Mouse (Mus musculus): ENCODE results near the gene Rasef. TPM values are rescaled to one million over a fixed set of nuclear protein-coding genes. Genes with fewer than 3 reads are reported as not detected.

Gene Rasef
- polyA plus RNA-seq (2014; fragmentation: Nextera tagmentation; extraction: Ambion mirVana) = 2.0 and 3.8 TPM in 2 replicates

- WGBS = 5% methylated on average over 62 of the region's 87 CpGs
- H3K4me2 ChIP-seq (ENCODE audit: low read depth, low read length) = peak within 1 kb of the TSS; percentile 97
- H3K4me3 ChIP-seq (ENCODE audit: low read depth, low read length) = peak within 1 kb of the TSS; percentile 51
- H3K9me3 ChIP-seq (ENCODE audit: control insufficient read depth, low read length) = no peaks in the 10 kb centered on the region
- H3K9ac ChIP-seq (ENCODE audit: low read depth, low read length) = peak within 1 kb of the TSS; percentile 63
- H3K4me1 ChIP-seq (ENCODE audit: control insufficient read depth, insufficient read depth, low read length) = peaks cover 4% of the 10 kb centered on the region; the same call in 1 of the 2 replicates
- DNase-seq (ENCODE audit: low spot score) (peak; percentile 37), ATAC-seq (ENCODE audit: low read depth) (peak; percentile 84)
- no peaks in the 10 kb centered on the region for H3K36me3 ChIP-seq (ENCODE audit: control insufficient read depth, insufficient read depth, low read length)
- H3K27me3 ChIP-seq (replicated peaks; ENCODE audit: control insufficient read depth, insufficient read depth, low read length) = peaks cover 19% of the 10 kb centered on the region
- H3K27ac ChIP-seq (replicated peaks; ENCODE audit: low read depth, low read length) = no peak within 1 kb of the TSS
Measured at GRCm38 (mm10) chr4:73790260-73791185, at the start of gene Rasef. TSS of gene Rasef (minus strand) at chr4:73790994.

- no peak for ATAC-seq (ENCODE audit: low read depth)
- no peak overlapping the region for H3K4me3 ChIP-seq (ENCODE audit: low read depth, low read length)
- 77% methylated on average over 3 of the region's 3 CpGs for WGBS
- no peak overlapping the region for H3K4me2 ChIP-seq (ENCODE audit: low read depth, low read length)
- DNase-seq (ENCODE audit: low spot score) = no peak
- H3K36me3 ChIP-seq (ENCODE audit: control insufficient read depth, insufficient read depth, low read length) = no peaks in the 10 kb centered on the region
- no peaks in the 10 kb centered on the region for H3K9me3 ChIP-seq (ENCODE audit: control insufficient read depth, low read length)
- no peaks in the 10 kb centered on the region for H3K4me1 ChIP-seq (ENCODE audit: control insufficient read depth, insufficient read depth, low read length)
- no peak overlapping the region for H3K27ac ChIP-seq (replicated peaks; ENCODE audit: low read depth, low read length)
- H3K9ac ChIP-seq (ENCODE audit: low read depth, low read length) = no peak overlapping the region
- H3K27me3 ChIP-seq (replicated peaks; ENCODE audit: control insufficient read depth, insufficient read depth, low read length) = no peaks in the 10 kb centered on the region
Measured at GRCm38 (mm10) chr4:73826587-73826986, 35.8 kb upstream of the Rasef start.

- Histone ChIP-seq H3K9me3 (ENCODE audit: control insufficient read depth, low read length) (no peaks in the 10 kb centered on the region), H3K27me3 (replicated peaks; ENCODE audit: control insufficient read depth, insufficient read depth, low read length) (peaks cover 19% of the 10 kb centered on the region), H3K4me3 (ENCODE audit: low read depth, low read length) (peak overlapping the region; percentile 51), H3K4me1 (ENCODE audit: control insufficient read depth, insufficient read depth, low read length) (peaks cover 4% of the 10 kb centered on the region; the same call in 1 of the 2 replicates), H3K27ac (replicated peaks; ENCODE audit: low read depth, low read length) (no peak overlapping the region), H3K4me2 (ENCODE audit: low read depth, low read length) (peak overlapping the region; percentile 97), H3K9ac (ENCODE audit: low read depth, low read length) (peak overlapping the region; percentile 63; the same call in 1 of the 2 replicates), H3K36me3 (ENCODE audit: control insufficient read depth, insufficient read depth, low read length) (no peaks in the 10 kb centered on the region)
- DNase-seq (ENCODE audit: low spot score) (no peak), ATAC-seq (ENCODE audit: low read depth) (peak; percentile 16; the same call in 1 of the 2 replicates)
- WGBS = 22% methylated on average over 3 of the region's 3 CpGs
Measured at GRCm38 (mm10) chr4:73791186-73791540, 369 bp upstream of the Rasef start.

GRCm38 (mm10) chr4:73789534-73789933 is 1.3 kb downstream of the Rasef start:
- Histone ChIP-seq H3K9ac (ENCODE audit: low read depth, low read length) (no peak overlapping the region), H3K9me3 (ENCODE audit: control insufficient read depth, low read length) (no peaks in the 10 kb centered on the region), H3K4me1 (ENCODE audit: control insufficient read depth, insufficient read depth, low read length) (peaks cover 4% of the 10 kb centered on the region; the same call in 1 of the 2 replicates), H3K4me2 (ENCODE audit: low read depth, low read length) (0 out of 2 replicates have a peak overlapping the region, but pooled peaks have one; percentile 97), H3K27me3 (replicated peaks; ENCODE audit: control insufficient read depth, insufficient read depth, low read length) (peaks cover 19% of the 10 kb centered on the region), H3K4me3 (ENCODE audit: low read depth, low read length) (no peak overlapping the region), H3K36me3 (ENCODE audit: control insufficient read depth, insufficient read depth, low read length) (no peaks in the 10 kb centered on the region), H3K27ac (replicated peaks; ENCODE audit: low read depth, low read length) (no peak overlapping the region)
- 45% methylated on average over 6 of the region's 6 CpGs for WGBS
- DNase-seq (ENCODE audit: low spot score) = peak; percentile 23
- ATAC-seq (ENCODE audit: low read depth) = no peak

GRCm38 (mm10) chr4:73788076-73788730 is 2.6 kb downstream of the Rasef start:
- ATAC-seq (ENCODE audit: low read depth) (no peak), DNase-seq (ENCODE audit: low spot score) (peak; percentile 25)
- H3K9me3 ChIP-seq (ENCODE audit: control insufficient read depth, low read length) = no peaks in the 10 kb centered on the region
- H3K9ac ChIP-seq (ENCODE audit: low read depth, low read length) = no peak overlapping the region
- H3K4me2 ChIP-seq (ENCODE audit: low read depth, low read length) = no peak overlapping the region
- peaks cover 19% of the 10 kb centered on the region for H3K27me3 ChIP-seq (replicated peaks; ENCODE audit: control insufficient read depth, insufficient read depth, low read length)
- H3K36me3 ChIP-seq (ENCODE audit: control insufficient read depth, insufficient read depth, low read length) = no peaks in the 10 kb centered on the region
- no peak overlapping the region for H3K4me3 ChIP-seq (ENCODE audit: low read depth, low read length)
- 83% methylated on average over 7 of the region's 7 CpGs for WGBS
- no peak overlapping the region for H3K27ac ChIP-seq (replicated peaks; ENCODE audit: low read depth, low read length)
- peaks cover 4% of the 10 kb centered on the region; the same call in 1 of the 2 replicates for H3K4me1 ChIP-seq (ENCODE audit: control insufficient read depth, insufficient read depth, low read length)

GRCm38 (mm10) chr4:73784147-73784546 is 6.6 kb downstream of the Rasef start:
- no peak for DNase-seq (ENCODE audit: low spot score)
- 88% methylated on average over 1 of the region's 1 CpGs for WGBS

GRCm38 (mm10) chr4:73781061-73781460 is 9.7 kb downstream of the Rasef start:
- Histone ChIP-seq H3K4me2 (ENCODE audit: low read depth, low read length) (no peak overlapping the region), H3K4me3 (ENCODE audit: low read depth, low read length) (no peak overlapping the region), H3K27me3 (replicated peaks; ENCODE audit: control insufficient read depth, insufficient read depth, low read length) (no peaks in the 10 kb centered on the region), H3K9me3 (ENCODE audit: control insufficient read depth, low read length) (no peaks in the 10 kb centered on the region), H3K4me1 (ENCODE audit: control insufficient read depth, insufficient read depth, low read length) (no peaks in the 10 kb centered on the region), H3K36me3 (ENCODE audit: control insufficient read depth, insufficient read depth, low read length) (no peaks in the 10 kb centered on the region), H3K9ac (ENCODE audit: low read depth, low read length) (no peak overlapping the region), H3K27ac (replicated peaks; ENCODE audit: low read depth, low read length) (no peak overlapping the region)
- 87% methylated on average over 3 of the region's 3 CpGs for WGBS
- no peak for DNase-seq (ENCODE audit: low spot score)
- no peak for ATAC-seq (ENCODE audit: low read depth)

More at GRCm38 (mm10) chr4:73784147-73784546, 6.6 kb downstream of the Rasef start:
- no peak overlapping the region for H3K4me3 ChIP-seq (ENCODE audit: low read depth, low read length)
- H3K9me3 ChIP-seq (ENCODE audit: control insufficient read depth, low read length) = no peaks in the 10 kb centered on the region
- no peak for ATAC-seq (ENCODE audit: low read depth)
- no peak overlapping the region for H3K4me2 ChIP-seq (ENCODE audit: low read depth, low read length)
- H3K27me3 ChIP-seq (replicated peaks; ENCODE audit: control insufficient read depth, insufficient read depth, low read length) = no peaks in the 10 kb centered on the region
- no peak overlapping the region for H3K27ac ChIP-seq (replicated peaks; ENCODE audit: low read depth, low read length)
- H3K4me1 ChIP-seq (ENCODE audit: control insufficient read depth, insufficient read depth, low read length) = no peaks in the 10 kb centered on the region
- H3K36me3 ChIP-seq (ENCODE audit: control insufficient read depth, insufficient read depth, low read length) = no peaks in the 10 kb centered on the region
- no peak overlapping the region for H3K9ac ChIP-seq (ENCODE audit: low read depth, low read length)

GRCm38 (mm10) chr4:73775266-73775665 is 15.5 kb downstream of the Rasef start:
- H3K27ac ChIP-seq (replicated peaks; ENCODE audit: low read depth, low read length) = no peak overlapping the region
- H3K27me3 ChIP-seq (replicated peaks; ENCODE audit: control insufficient read depth, insufficient read depth, low read length) = no peaks in the 10 kb centered on the region
- 96% methylated on average over 2 of the region's 2 CpGs for WGBS
- H3K9me3 ChIP-seq (ENCODE audit: control insufficient read depth, low read length) = no peaks in the 10 kb centered on the region
- no peak for DNase-seq (ENCODE audit: low spot score)
- H3K4me2 ChIP-seq (ENCODE audit: low read depth, low read length) = no peak overlapping the region
- no peak for ATAC-seq (ENCODE audit: low read depth)
- no peak overlapping the region for H3K4me3 ChIP-seq (ENCODE audit: low read depth, low read length)
- no peak overlapping the region for H3K9ac ChIP-seq (ENCODE audit: low read depth, low read length)
- no peaks in the 10 kb centered on the region for H3K4me1 ChIP-seq (ENCODE audit: control insufficient read depth, insufficient read depth, low read length)
- no peaks in the 10 kb centered on the region for H3K36me3 ChIP-seq (ENCODE audit: control insufficient read depth, insufficient read depth, low read length)
